Mouse (Mus musculus): ENCODE measurements around the gene Mrps10. TPM values are rescaled to one million over a fixed set of nuclear protein-coding genes. Genes with fewer than 3 reads are reported as not detected.
"Not testable (repeated sequence)": the region's sequence is repeated elsewhere in the genome, so short reads cannot be mapped to it uniquely, and the experiment has no call there.

The Mrps10 gene
- total RNA-seq, 1 experiment from 2014 or later, result 45.8 TPM

DNA sequence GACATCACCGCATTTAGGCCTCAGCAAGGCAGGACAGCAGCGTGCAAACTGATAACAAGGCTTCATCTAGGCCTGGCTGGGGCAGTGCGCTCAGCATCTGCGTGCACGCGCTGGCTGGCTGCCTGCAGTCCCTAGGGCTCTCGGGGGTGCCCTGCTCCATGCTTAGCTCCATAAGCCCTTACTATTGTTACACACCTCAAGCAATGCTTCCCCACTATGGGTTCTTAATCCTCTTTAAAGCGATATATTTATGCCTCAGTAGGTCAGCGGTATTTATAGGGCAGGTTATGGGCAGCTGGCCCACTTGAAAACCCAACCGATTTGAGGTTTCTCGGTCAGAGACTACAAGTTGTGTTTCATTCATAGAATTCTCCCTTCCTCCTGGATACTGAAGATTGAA is 13.2 kb downstream of the Mrps10 start:
- no peak for DNase-seq

GRCm38 (mm10) chr17:47383266-47383665 is 14.6 kb downstream of the Mrps10 start:
- peak; percentile 53 for DNase-seq

DNA sequence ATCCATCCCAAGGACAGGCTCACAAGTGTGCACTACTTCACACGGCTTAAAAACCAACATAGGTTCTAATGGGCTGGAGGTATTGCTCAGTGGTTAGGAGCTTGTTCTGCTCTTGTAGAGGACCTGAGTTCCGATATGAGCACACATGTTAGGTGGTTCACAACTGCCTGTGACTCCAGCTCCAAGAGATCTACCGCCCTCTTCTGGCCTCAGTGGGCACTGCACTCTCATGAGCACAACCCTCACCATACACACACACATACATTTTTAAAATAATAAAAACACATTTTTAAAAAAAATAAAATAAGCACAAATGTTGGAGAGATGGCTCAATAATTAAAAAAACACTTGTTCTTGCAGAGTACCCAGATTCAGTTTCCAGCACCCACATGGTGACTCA is 15.4 kb downstream of the Mrps10 start:
- no peak for DNase-seq

- no peak for DNase-seq
These were observed 16.5 kb downstream of the Mrps10 start, which contains the start of gene Guca1b for GRCm38 (mm10) chr17:47385145-47385544. TSS of gene Guca1b (plus strand) at chr17:47385393.

DNA sequence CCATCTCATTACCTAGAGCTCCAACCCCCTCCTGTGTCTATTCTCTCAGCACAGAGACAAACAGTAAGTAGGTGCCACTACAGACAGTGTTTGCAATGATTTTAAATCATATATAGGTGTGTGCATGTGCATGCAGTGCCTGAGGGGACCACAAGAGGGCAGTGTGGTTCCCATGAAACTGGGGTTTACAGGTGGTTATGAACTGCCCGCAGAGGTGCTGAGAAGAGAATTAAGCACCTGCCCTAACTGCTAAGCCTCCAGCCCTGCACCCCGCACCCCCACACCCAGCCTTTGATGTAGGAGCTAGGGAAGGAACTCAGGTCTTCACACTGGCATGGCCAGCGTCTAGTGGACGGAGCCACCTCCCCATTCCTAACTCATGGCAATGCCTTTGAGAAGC is 18.0 kb downstream of the Mrps10 start:
- peak; percentile 66 for DNase-seq

DNA sequence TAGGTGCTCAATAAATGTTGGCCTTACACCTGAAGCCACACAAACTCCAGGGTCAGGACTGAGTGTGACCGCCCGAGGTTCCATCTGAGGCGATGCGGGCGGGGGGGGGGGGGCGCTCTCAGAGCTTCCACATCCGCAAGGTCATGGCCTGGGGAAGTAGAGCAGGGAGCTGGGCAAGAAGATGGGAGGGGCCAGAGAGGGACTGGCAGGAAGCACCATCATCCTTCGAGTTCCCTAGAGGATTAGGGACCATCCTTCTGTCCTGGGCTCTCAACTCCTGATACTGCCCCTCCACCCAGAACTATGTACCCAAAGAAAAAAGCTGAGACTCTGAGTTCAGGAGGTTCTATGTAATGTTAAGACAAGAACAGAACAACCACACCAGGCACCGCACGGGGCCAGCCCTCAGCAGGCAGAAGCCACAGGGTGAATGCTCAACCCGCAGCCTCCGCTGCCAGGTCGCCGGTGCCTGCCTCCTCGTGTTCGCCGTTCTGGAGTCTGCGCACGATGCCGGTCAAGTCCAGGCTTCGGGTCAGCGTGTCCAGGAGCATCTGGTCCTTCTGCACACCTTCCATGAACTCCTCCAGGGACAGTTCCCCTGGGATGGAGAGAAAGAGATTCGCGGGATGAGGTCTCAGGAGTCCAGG is 25.7 kb downstream of the Mrps10 start:
- DNase-seq, result peak; percentile 46

- peak; percentile 81 for DNase-seq
These were observed 26.8 kb downstream of the Mrps10 start for GRCm38 (mm10) chr17:47395376-47395913.

GRCm38 (mm10) chr17:47399091-47399490 is 30.4 kb downstream of the Mrps10 start:
- DNase-seq, result no peak

- no peak for DNase-seq
These were observed 31.8 kb downstream of the Mrps10 start, which contains the start of gene Guca1a for GRCm38 (mm10) chr17:47400451-47400850. TSS of gene Guca1a (minus strand) at chr17:47400584.

- DNase-seq, result no peak
These were observed 39.2 kb downstream of the Mrps10 start for GRCm38 (mm10) chr17:47407717-47408557.

GRCm38 (mm10) chr17:47408558-47408898 is 39.8 kb downstream of the Mrps10 start:
- DNase-seq, result peak; percentile 75

DNA sequence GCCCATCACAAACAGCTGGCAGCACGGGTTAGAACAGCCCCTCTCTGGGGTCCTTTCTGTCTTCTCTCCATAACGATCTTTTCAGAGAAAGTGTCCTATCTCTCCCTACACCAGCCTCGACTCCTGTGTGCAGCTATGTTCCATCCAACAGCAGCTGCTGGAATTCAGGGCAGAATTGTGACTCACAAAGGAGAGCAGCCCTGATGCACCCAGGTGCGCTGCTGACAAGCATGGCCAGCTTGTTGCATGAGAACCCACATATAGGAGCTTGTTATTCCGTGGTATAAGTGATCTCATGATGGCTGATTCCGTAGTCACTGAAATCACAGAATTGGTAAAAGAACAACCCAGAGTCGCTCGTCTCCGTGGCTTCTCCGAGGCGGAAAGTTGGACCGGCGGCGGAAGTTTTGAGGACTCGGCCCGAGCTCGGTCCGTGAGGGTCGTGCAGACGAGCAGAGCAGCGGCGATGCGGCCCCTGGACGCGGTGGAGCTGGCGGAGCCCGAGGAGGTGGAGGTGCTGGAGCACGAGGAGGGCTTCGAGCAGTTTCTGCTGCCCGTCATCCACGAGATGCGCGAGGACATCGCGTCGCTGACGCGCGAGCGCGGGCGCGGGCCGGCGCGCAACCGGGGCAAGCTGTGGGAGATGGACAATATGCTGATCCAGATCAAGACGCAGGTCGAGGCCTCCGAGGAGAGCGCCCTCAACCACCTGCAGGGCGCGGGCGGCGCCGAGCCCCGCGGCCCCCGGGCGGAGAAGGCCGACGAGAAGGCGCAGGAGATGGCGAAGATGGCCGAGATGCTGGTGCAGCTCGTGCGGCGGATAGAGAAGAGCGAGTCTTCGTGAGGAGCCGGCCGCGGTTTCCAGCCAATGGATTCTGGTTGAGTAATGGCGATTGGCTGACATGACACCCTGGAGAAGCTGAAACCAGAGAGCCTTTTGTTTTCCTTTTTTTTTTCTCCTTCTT is 41.5 kb downstream of the Mrps10 start:
- DNase-seq, result peak; percentile 24

DNA sequence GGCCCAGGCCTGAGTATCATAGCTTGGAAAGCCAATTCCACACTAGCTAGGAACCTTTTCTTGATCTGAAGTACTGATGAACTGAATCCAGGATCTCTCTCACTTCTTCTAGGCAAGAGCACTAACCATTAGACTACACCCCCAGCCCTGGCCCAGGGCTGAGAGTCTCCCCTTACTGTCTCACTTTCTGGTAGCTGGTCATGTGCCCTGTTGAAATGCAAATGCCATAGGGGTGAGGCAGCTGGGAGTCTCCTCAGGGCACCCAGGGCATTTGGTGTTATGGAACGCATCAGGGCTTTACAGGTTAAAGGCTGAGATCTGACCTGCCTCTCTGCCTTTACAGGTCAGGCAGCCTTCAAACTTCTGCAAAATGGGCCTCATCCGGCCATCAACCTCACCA is 51.5 kb downstream of the Mrps10 start:
- no peak for DNase-seq

DNA sequence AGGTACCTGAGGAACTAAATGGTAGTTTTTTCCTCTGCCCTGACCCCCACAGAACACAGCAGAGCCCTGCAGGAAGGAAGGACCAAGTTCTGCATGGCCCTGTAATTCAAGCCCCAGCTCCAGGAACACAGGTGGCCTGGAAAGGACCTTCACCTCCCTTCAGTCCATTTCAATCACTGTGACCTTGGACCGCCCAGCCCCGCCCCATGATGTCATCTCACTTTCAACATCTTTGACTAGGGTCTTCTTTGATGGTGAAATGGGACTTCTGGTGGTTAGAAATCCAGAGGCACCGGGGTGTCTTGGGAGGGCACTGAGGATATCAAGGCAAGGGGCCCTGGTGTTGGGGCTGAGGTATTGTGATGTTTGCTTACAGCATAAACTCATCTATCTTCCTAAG is 52.9 kb downstream of the Mrps10 start:
- DNase-seq, result peak; percentile 24

- not testable (repeated sequence) for DNase-seq
These were observed 53.9 kb downstream of the Mrps10 start for GRCm38 (mm10) chr17:47422616-47423015.

- DNase-seq, result no peak
These were observed 55.5 kb downstream of the Mrps10 start for GRCm38 (mm10) chr17:47424186-47424585.

DNA sequence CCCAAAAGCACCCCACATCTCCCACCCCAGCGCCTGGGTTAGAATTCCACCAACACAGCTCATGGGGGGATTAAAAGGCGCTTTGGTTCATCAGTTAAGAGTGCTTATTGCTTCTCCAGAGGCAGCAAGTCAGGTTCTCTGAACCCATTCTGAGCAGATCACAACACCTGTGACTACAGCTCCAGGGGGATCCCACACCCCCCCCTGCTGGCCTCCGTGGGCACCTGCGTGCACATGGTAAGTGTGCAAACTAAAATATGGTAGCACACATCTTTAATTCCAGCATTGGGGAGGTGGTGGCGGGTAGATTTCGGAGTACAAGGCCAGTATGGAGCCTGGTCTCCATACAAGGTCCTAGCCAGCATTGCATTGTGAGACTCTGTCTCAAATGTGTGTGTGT is 58.6 kb downstream of the Mrps10 start:
- DNase-seq, result no peak

- DNase-seq, result peak; percentile 72
These were observed 60.2 kb downstream of the Mrps10 start for GRCm38 (mm10) chr17:47428831-47429304.

DNA sequence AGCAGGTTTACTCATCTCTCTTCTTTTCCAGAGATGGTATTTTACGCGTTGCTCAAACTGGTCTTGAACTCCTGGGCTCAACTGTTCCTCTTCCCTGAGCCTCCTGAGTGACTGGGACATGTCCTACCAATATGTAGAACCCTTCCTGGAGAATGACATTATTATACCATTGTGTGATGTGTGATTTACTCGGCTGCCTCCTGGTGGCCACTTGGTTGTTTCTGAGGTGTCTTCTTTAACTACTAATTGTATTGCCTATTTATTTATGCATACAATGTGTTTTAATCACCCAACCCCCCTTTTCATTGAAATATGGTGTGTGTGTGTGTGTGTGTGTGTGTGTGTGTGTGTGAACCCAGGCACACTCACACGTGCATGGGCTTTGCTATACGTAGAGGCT is 62.1 kb downstream of the Mrps10 start:
- DNase-seq, result no peak

Measured in adrenal gland, postnatal 14 days (tissue).